Mouse (Mus musculus) monocyte, adult 5-6 weeks (primary cell): ENCODE results near the gene Rbsn. TPM values are rescaled to one million over a fixed set of nuclear protein-coding genes. Genes with fewer than 3 reads are reported as not detected.
A peak's percentile ranks its signal among the peaks of the same experiment; 100 is the strongest.

Source experiments
- ATAC-seq: fragments of 153-309, 156-312 bp; replicated peaks from 2 replicates; pipeline ENCODE4 v1.8.0; 2017; ENCODE audit warnings: mild to moderate bottlenecking; ENCODE audit not compliant: low TSS enrichment, insufficient number of reproducible peaks, severe bottlenecking, poor library complexity, low FRiP score
- total RNA-seq: library from RNA; stranded (forward); fragments of 200-1000, 200-491, 200-594 nt; gene quantifications from 3 replicates; pipeline ENCODE4 v1.2.3, GENCODE M21; 2017

Rbsn gene
- total RNA-seq, 1 experiment from 2014 or later, result 29.9 TPM

GRCm38 (mm10) chr6:92199414-92199813 lies 15.3 kb downstream of the Rbsn start:
- no peak for ATAC-seq

GRCm38 (mm10) chr6:92184178-92184577 lies 30.5 kb downstream of the Rbsn start:
- ATAC-seq, result no peak

- peak; percentile 49; the same call in 1 of the 2 replicates for ATAC-seq
Measured at GRCm38 (mm10) chr6:92183621-92184131, 31.0 kb downstream of the Rbsn start, which contains the start of gene Mrps25. Mrps25 (minus strand) TSS chr6:92184033.

DNA sequence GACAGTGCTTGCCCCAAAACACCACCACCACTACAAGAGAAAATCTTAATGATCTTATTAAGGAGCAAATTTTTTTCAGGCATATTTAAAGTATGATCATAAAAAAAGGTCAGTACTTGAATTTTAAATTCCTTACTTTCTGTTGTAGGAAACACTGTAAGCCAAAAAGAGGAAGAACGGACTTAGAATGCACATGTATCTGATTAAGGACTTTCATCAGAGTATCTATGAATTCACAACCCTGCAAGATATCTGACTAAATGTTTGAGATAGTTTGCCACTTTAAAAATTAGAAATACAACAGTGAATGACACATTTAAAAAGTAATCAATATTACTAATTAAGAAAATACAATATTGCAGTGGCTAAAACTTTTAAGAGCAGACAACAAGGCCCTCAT lies 38.3 kb downstream of the Rbsn start:
- no peak for ATAC-seq

- no peak for ATAC-seq
Measured at GRCm38 (mm10) chr6:92162724-92163123, 52.0 kb downstream of the Rbsn start.

DNA sequence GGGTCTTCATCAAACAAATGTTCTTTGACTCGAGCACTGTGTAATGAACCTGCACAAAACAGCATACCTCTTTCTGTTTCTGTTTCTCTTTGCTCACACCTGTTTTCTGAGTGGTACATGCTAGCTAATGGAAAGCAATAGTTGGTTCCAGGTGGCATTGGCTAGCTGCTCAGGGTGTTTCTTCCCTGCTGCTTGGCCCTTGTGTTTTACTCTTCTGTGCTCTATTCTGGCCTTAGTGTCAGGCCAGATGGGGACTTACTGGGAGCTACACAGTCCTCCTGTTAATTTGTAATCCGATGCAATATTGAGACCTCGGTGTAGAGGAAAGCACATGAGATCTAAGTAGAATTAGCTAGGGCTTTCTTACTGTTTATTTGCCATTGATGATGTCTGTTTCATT lies 55.9 kb downstream of the Rbsn start:
- ATAC-seq, result no peak

DNA sequence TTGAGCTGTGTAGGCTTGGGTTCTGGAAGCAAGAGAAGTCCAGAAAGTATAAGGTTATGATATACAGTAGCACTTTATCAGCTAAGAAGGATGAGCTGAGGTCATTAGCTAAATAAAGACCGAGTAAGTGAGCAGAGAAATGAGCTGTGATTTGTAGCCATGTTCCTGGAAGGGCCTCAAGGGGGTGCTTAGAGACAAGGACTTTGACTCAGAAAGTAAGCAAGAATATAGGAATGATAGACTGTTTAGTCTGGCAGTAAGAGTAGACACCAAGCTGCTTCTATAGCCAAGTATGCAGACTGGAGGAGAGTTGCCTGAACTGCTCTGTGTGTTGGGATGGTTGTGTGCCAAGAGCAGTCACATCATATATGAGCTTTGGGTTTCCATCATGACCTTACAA lies 61.0 kb downstream of the Rbsn start:
- ATAC-seq, result no peak

- no peak for ATAC-seq
Measured at GRCm38 (mm10) chr6:92145881-92146280, 68.8 kb downstream of the Rbsn start.

Other genes with a start within 250 kb of the Rbsn start
- gene Fgd5, start 236.0 kb downstream of the Rbsn start, total RNA-seq, result 0.10 to 0.21 TPM in 2 of 3 replicates, not detected in the other
- 62.5 to 89.1 TPM (median 62.9 TPM) in 3 replicates for gene Nr2c2, start 123.5 kb downstream of the Rbsn start, total RNA-seq
- 22.4 to 25.1 TPM (median 23.8 TPM) in 3 replicates for gene Mrps25, start 30.9 kb downstream of the Rbsn start, total RNA-seq
- gene Trh, start 29.7 kb upstream of the Rbsn start, total RNA-seq, result not detected in 3 replicates